Mouse (Mus musculus) testis, adult 10 weeks (tissue): ENCODE results near the gene Vmn1r215. TPM values are rescaled to one million over a fixed set of nuclear protein-coding genes. Genes with fewer than 3 reads are reported as not detected.

Source experiments
- polyA plus RNA-seq: library from polyadenylated mRNA; stranded (reverse); fragments of 350-450 nt; fragmentation: Illumina TruSeq; extraction: RNeasy Lipid Tissue Mini Kit (QIAGEN cat#74804); gene quantifications from one replicate; pipeline ENCODE4 v1.2.3, GENCODE M21; 2014; ENCODE audit warnings: low read depth, low replicate concordance

The Vmn1r215 gene
- not detected for polyA plus RNA-seq

GRCm38 (mm10) chr13:23067725-23068124, at the start of gene Vmn1r215:
TSS of gene Vmn1r215 (plus strand) at chr13:23068025.

DNA sequence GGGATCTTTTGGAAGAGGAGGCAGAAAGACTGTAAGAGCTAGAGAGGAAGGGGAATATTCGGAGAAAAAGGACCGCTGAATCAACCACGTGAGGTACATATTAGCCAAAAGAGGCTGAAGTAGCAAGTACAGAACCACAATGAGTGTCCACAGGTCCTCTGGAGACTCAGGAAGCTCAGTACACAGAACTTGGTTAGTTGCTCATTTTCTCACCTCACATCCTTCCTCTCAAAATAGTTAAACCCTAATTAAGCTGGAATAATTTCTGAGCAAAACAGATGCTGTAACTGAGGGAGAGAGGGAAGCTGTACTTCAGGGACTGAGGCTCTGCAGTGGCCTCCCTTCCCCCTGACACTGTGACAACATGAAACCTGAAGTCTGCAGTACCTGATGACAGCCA, 37.7 kb upstream of the Vmn1r215 start, which contains the start of gene Vmn1r214:
Vmn1r214 (plus strand) TSS at position 301 of the 400 bp plus-strand sequence.

GRCm38 (mm10) chr13:23118126-23118525, 50.3 kb downstream of the Vmn1r215 start, which contains the start of gene Vmn1r217:
TSS of gene Vmn1r217 (minus strand) at chr13:23118226.

Other genes with a start within 250 kb of the Vmn1r215 start
- gene Vmn1r210, start 236.7 kb upstream of the Vmn1r215 start, polyA plus RNA-seq = not detected
- 0.03 TPM for gene Vmn1r211, start 210.5 kb upstream of the Vmn1r215 start, polyA plus RNA-seq
- not detected for gene Vmn1r212, start 183.8 kb upstream of the Vmn1r215 start, polyA plus RNA-seq
- gene Vmn1r213, start 60.4 kb upstream of the Vmn1r215 start, polyA plus RNA-seq = not detected
- gene Vmn1r214, start 37.6 kb upstream of the Vmn1r215 start, polyA plus RNA-seq = not detected
- gene Vmn1r217, start 50.2 kb downstream of the Vmn1r215 start, polyA plus RNA-seq = not detected
- gene Vmn1r218, start 65.1 kb downstream of the Vmn1r215 start, polyA plus RNA-seq = not detected
- not detected for gene Vmn1r219, start 91.3 kb downstream of the Vmn1r215 start, polyA plus RNA-seq
- 0.11 TPM for gene Vmn1r220, start 120.0 kb downstream of the Vmn1r215 start, polyA plus RNA-seq
- gene Vmn1r221, start 146.1 kb downstream of the Vmn1r215 start, polyA plus RNA-seq = not detected
- gene Vmn1r222, start 167.9 kb downstream of the Vmn1r215 start, polyA plus RNA-seq = 0.48 TPM
- gene Vmn1r223, start 179.1 kb downstream of the Vmn1r215 start, polyA plus RNA-seq = not detected